9 mouse cellular contexts compared by ENCODE assay signal in genomic region chr1:152560477-152560876, GRCm38 (mm10).
A peak's percentile ranks its signal among the peaks of the same experiment; 100 is the strongest.
DNase-seq lines count a peak whose midpoint lies in the region; ATAC-seq and TF ChIP-seq lines count a peak whose summit lies in the region.
"Had no signal": no experiment of that assay in that cellular context is flagged by ENCODE, and none has a peak within 500 bp of the region (broad histone marks: within the 10 kb centered on the region; RNA-seq: fewer than 3 reads in every experiment).

No protein-coding gene starts in this region.

- DNase-seq in cerebellum, adult 11-12 months: peak; percentile 22
- peak; percentile 80 for DNase-seq in midbrain, postnatal 0 days (ENCODE audit: low spot score)
- DNase-seq in kidney, postnatal 36 days: peak; percentile 86 to 87
- DNase-seq in right cerebral cortex, adult 2 months (ENCODE audit: low spot score in 2 of 2): peak; percentile 24 to 36
- no peak for DNase-seq in T-cell, adult 2 months (ENCODE audit: low spot score)
- DNase-seq in embryo, embryonic 9.5 days (ENCODE audit: extremely low spot score): no peak

- TF ChIP-seq CTCF in midbrain, postnatal 0 days (IDR thresholded peaks at IDR 0.05): no peak

- no peak for ATAC-seq in cerebellum, adult (ENCODE audit: insufficient number of reproducible peaks, low FRiP score, low TSS enrichment)
- ATAC-seq in midbrain, postnatal 0 days (ENCODE audit: low FRiP score): no peak
- no peak for ATAC-seq in midbrain, embryonic 13.5 days

- no peaks in the 10 kb centered on the region for H3K27me3 ChIP-seq in midbrain, postnatal 0 days (ENCODE audit: insufficient read depth, low read length)
- 0 out of 2 replicates have a peak, but pooled peaks cover 9% of the 10 kb centered on the region for H3K27me3 ChIP-seq in midbrain, embryonic 13.5 days

- H3K4me2 ChIP-seq in midbrain, postnatal 0 days (ENCODE audit: low read depth, low read length, poor library complexity, severe bottlenecking): no peak overlapping the region
- H3K4me2 ChIP-seq in midbrain, embryonic 13.5 days (replicated peaks): no peak overlapping the region
- H3K4me2 ChIP-seq: midbrain, embryonic 12.5 days had no signal

- no peaks in the 10 kb centered on the region for H3K36me3 ChIP-seq in midbrain, postnatal 0 days (ENCODE audit: insufficient read depth, low read length)
- H3K36me3 ChIP-seq in midbrain, embryonic 13.5 days: no peaks in the 10 kb centered on the region
- H3K36me3 ChIP-seq: midbrain, embryonic 12.5 days had no signal

- no peaks in the 10 kb centered on the region for H3K9me3 ChIP-seq in midbrain, postnatal 0 days (ENCODE audit: low read length)
- H3K9me3 ChIP-seq in midbrain, embryonic 13.5 days: no peaks in the 10 kb centered on the region
- H3K9me3 ChIP-seq: midbrain, embryonic 12.5 days had no signal

- H3K4me3 ChIP-seq in midbrain, postnatal 0 days (ENCODE audit: low read depth, low read length): no peak overlapping the region
- H3K4me3 ChIP-seq in midbrain, embryonic 13.5 days (replicated peaks): no peak overlapping the region
- H3K4me3 ChIP-seq: midbrain, embryonic 12.5 days had no signal

- H3K9ac ChIP-seq in midbrain, postnatal 0 days (replicated peaks; ENCODE audit: low read length, poor library complexity, severe bottlenecking): no peak overlapping the region
- no peak overlapping the region for H3K9ac ChIP-seq in midbrain, embryonic 13.5 days (replicated peaks)
- H3K9ac ChIP-seq: midbrain, embryonic 12.5 days had no signal

- peak overlapping the region; percentile 1; the same call in 1 of the 2 replicates for H3K27ac ChIP-seq in midbrain, postnatal 0 days (ENCODE audit: low read depth, low read length)
- no peak overlapping the region for H3K27ac ChIP-seq in midbrain, embryonic 13.5 days
- H3K27ac ChIP-seq: midbrain, embryonic 12.5 days had no signal

- WGBS in midbrain, postnatal 0 days: 69% methylated on average over 5 of the region's 5 CpGs
- WGBS in midbrain, embryonic 13.5 days: 92% methylated on average over 5 of the region's 5 CpGs

- no peaks in the 10 kb centered on the region for H3K4me1 ChIP-seq in midbrain, postnatal 0 days (ENCODE audit: insufficient read depth, low read length)
- H3K4me1 ChIP-seq in midbrain, embryonic 13.5 days (replicated peaks): peaks cover 20% of the 10 kb centered on the region

Comparison
In these comparisons a context has a peak if more than half of its experiments do, and no peak if none do; other contexts are left out.
1. DNase-seq: peak in cerebellum, adult 11-12 months (single experiment), midbrain, postnatal 0 days (single experiment), kidney, postnatal 36 days (2 of 2) and right cerebral cortex, adult 2 months (2 of 2); none in T-cell, adult 2 months (single experiment) and embryo, embryonic 9.5 days (single experiment).